30 mouse cellular contexts compared by ENCODE assay signal in the genomic region with DNA sequence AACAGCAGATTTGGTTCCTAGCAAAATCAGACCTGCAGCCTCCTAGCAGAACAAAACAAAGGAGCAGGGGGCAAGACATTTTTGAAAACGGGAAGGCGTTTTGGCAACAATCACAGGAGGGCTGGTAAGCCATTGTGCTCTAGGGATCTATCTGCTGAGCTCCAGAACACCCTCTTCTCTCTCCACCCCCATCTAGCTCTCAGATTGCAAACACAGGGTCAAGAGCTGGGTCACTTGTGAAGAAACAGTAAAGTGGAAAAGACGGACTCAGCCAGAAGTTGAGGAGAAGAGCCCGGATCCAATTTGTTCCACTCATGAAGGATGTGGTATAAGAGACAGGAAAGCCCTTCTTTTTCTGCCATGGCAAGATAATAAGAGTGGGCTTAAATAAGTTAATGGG. TPM values are rescaled to one million over a fixed set of nuclear protein-coding genes. Genes with fewer than 3 reads are reported as not detected.
"Had no signal": no experiment of that assay in that cellular context is flagged by ENCODE, and none has a peak within 500 bp of the region (broad histone marks: within the 10 kb centered on the region; RNA-seq: fewer than 3 reads in every experiment).

No protein-coding gene starts in this region.

- H3K4me2 ChIP-seq: embryonic facial prominence, embryonic 12.5 days; embryonic facial prominence, embryonic 13.5 days; embryonic facial prominence, embryonic 15.5 days; forebrain, embryonic 12.5 days; forebrain, embryonic 13.5 days; forebrain, embryonic 15.5 days; heart, embryonic 11.5 days had no signal

- H3K4me3 ChIP-seq: embryonic facial prominence, embryonic 10.5 days; embryonic facial prominence, embryonic 12.5 days; embryonic facial prominence, embryonic 13.5 days; embryonic facial prominence, embryonic 15.5 days; erythroblast, embryonic 14.5 days; forebrain, embryonic 10.5 days; forebrain, embryonic 12.5 days; forebrain, embryonic 13.5 days; forebrain, embryonic 15.5 days; heart, adult 2 months; heart, embryonic 10.5 days had no signal

- DNase-seq: cerebellum, adult 18-20 months; cerebellum, adult 2 months; cerebellum, adult 8-10 months; cerebellum, adult 9-10 months; cerebellum, adult 9-11 months; cerebellum, postnatal 10 days; cerebellum, postnatal 14 days; cerebellum, postnatal 25 days; cerebellum, postnatal 36 days; embryo, embryonic 11 days; forebrain, postnatal 0 days; gastrocnemius, postnatal 10 days; gastrocnemius, postnatal 14 days; gastrocnemius, postnatal 25 days; gastrocnemius, postnatal 36 days; heart, adult 2 months had no signal

- ATAC-seq: forebrain, embryonic 13.5 days; forebrain, embryonic 14.5 days; forebrain, embryonic 15.5 days; forebrain, embryonic 16.5 days; forebrain, postnatal 0 days had no signal

- H3K27ac ChIP-seq: embryonic facial prominence, embryonic 10.5 days; embryonic facial prominence, embryonic 12.5 days; embryonic facial prominence, embryonic 13.5 days; embryonic facial prominence, embryonic 15.5 days; forebrain, embryonic 10.5 days; forebrain, embryonic 12.5 days; forebrain, embryonic 13.5 days; forebrain, embryonic 15.5 days; heart, adult 2 months; heart, embryonic 10.5 days had no signal

- H3K36me3 ChIP-seq: embryonic facial prominence, embryonic 10.5 days; embryonic facial prominence, embryonic 12.5 days; embryonic facial prominence, embryonic 13.5 days; embryonic facial prominence, embryonic 15.5 days; forebrain, embryonic 10.5 days; forebrain, embryonic 12.5 days; forebrain, embryonic 15.5 days; heart, embryonic 10.5 days had no signal

- H3K27me3 ChIP-seq: embryonic facial prominence, embryonic 12.5 days; embryonic facial prominence, embryonic 15.5 days; forebrain, embryonic 13.5 days; forebrain, embryonic 15.5 days had no signal

- H3K9ac ChIP-seq: embryonic facial prominence, embryonic 12.5 days; embryonic facial prominence, embryonic 13.5 days; embryonic facial prominence, embryonic 15.5 days; forebrain, embryonic 12.5 days; forebrain, embryonic 13.5 days; forebrain, embryonic 15.5 days; forebrain, postnatal 0 days had no signal

- H3K9me3 ChIP-seq: embryonic facial prominence, embryonic 10.5 days; embryonic facial prominence, embryonic 12.5 days; embryonic facial prominence, embryonic 13.5 days; embryonic facial prominence, embryonic 15.5 days; forebrain, embryonic 10.5 days; forebrain, embryonic 12.5 days; forebrain, embryonic 13.5 days; forebrain, embryonic 15.5 days; heart, embryonic 10.5 days had no signal

- H3K4me1 ChIP-seq: embryonic facial prominence, embryonic 12.5 days; embryonic facial prominence, embryonic 13.5 days; embryonic facial prominence, embryonic 15.5 days; forebrain, embryonic 10.5 days; forebrain, embryonic 12.5 days; forebrain, embryonic 13.5 days; forebrain, embryonic 15.5 days; heart, embryonic 10.5 days had no signal

RNA-seq across cellular contexts. Expression of gene Pcdh19, which starts 7.7 kb away (rescaled TPM):
- total RNA-seq: granulocyte monocyte progenitor cell, adult 5-6 weeks had no signal
- polyA plus RNA-seq: erythroblast, embryonic 14.5 days had no signal
